Mouse (Mus musculus) spleen, adult 2 months (tissue): ENCODE measurements around the gene Trib3.

Experiments
- CTCF ChIP-seq: fragments of 200-500 bp; IDR thresholded peaks from 2 replicates; pipeline ENCODE4 v1.5.1; 2011; ENCODE audit warnings: mild to moderate bottlenecking, inconsistent platforms; ENCODE audit not compliant: insufficient read depth, insufficient read length, insufficient replicate concordance; ENCODE audit errors: extremely low read depth
- POLR2A ChIP-seq: fragments of 200-500 bp; IDR thresholded peaks from 2 replicates; pipeline ENCODE4 v1.6.1; 2011; ENCODE audit warnings: low read depth, low read length, inconsistent platforms

- no peak for TF ChIP-seq CTCF
- TF ChIP-seq POLR2A, result no peak
These were observed 3.1 kb upstream of the Trib3 start for GRCm38 (mm10) chr2:152346776-152347465.
